Mouse (Mus musculus): ENCODE results near the gene Lrrc4. TPM values are rescaled to one million over a fixed set of nuclear protein-coding genes. Genes with fewer than 3 reads are reported as not detected.

The Lrrc4 gene
- polyA plus RNA-seq, 1 experiment from 2014 or later: 1.9 TPM

- ATAC-seq (replicated peaks; ENCODE audit: low FRiP score): peak; percentile 78
- Histone ChIP-seq H3K36me3 (0 out of 2 replicates have a peak, but pooled peaks cover 6% of the 10 kb centered on the region), H3K4me1 (peaks cover 30% of the 10 kb centered on the region), H3K27ac (peak overlapping the region; percentile 11; the same call in 1 of the 2 replicates), H3K4me3 (replicated peaks) (peak overlapping the region; percentile 65), H3K27me3 (peaks cover 23% of the 10 kb centered on the region), H3K9me3 (replicated peaks) (no peaks in the 10 kb centered on the region), H3K9ac (peak overlapping the region; percentile 74), H3K4me2 (peak overlapping the region; percentile 90)
- WGBS: 1% methylated on average over 34 of the region's 43 CpGs
These were observed 1.9 kb upstream of the Lrrc4 start for GRCm38 (mm10) chr6:28833380-28833822.

GRCm38 (mm10) chr6:28832751-28833291, 1.3 kb upstream of the Lrrc4 start:
- no peaks in the 10 kb centered on the region for H3K9me3 ChIP-seq (replicated peaks)
- no peak overlapping the region for H3K27ac ChIP-seq
- 0% methylated on average over 58 of the region's 58 CpGs for WGBS
- peak overlapping the region; percentile 65 for H3K4me3 ChIP-seq (replicated peaks)
- peak overlapping the region; percentile 90 for H3K4me2 ChIP-seq
- H3K4me1 ChIP-seq: peaks cover 34% of the 10 kb centered on the region
- ATAC-seq (replicated peaks; ENCODE audit: low FRiP score): peak; percentile 64
- 0 out of 2 replicates have a peak, but pooled peaks cover 6% of the 10 kb centered on the region for H3K36me3 ChIP-seq
- H3K27me3 ChIP-seq: peaks cover 23% of the 10 kb centered on the region
- peak overlapping the region; percentile 74 for H3K9ac ChIP-seq

- WGBS: under 1% methylated on average over 81 of the region's 82 CpGs
- peak; percentile 50 for ATAC-seq (replicated peaks; ENCODE audit: low FRiP score)
- peak overlapping the region; percentile 65 for H3K4me3 ChIP-seq (replicated peaks)
- no peaks in the 10 kb centered on the region for H3K9me3 ChIP-seq (replicated peaks)
- peaks cover 41% of the 10 kb centered on the region for H3K4me1 ChIP-seq
- H3K4me2 ChIP-seq: peak overlapping the region; percentile 90
- H3K36me3 ChIP-seq: 0 out of 2 replicates have a peak, but pooled peaks cover 6% of the 10 kb centered on the region
- no peak overlapping the region; the same call in 1 of the 2 replicates for H3K27ac ChIP-seq
- peak overlapping the region; percentile 74 for H3K9ac ChIP-seq
- peaks cover 23% of the 10 kb centered on the region for H3K27me3 ChIP-seq
These were observed 555 bp upstream of the Lrrc4 start for GRCm38 (mm10) chr6:28831854-28832750.

- H3K36me3 ChIP-seq: 0 out of 2 replicates have a peak, but pooled peaks cover 6% of the 10 kb centered on the region
- no peak overlapping the region for H3K4me3 ChIP-seq (replicated peaks)
- H3K4me2 ChIP-seq: peak overlapping the region; percentile 90; the same call in 1 of the 2 replicates
- H3K9me3 ChIP-seq (replicated peaks): no peaks in the 10 kb centered on the region
- WGBS: 89% methylated on average over 12 of the region's 12 CpGs
- peaks cover 23% of the 10 kb centered on the region for H3K27me3 ChIP-seq
- no peak overlapping the region for H3K9ac ChIP-seq
- peaks cover 48% of the 10 kb centered on the region for H3K4me1 ChIP-seq
- no peak for ATAC-seq (replicated peaks; ENCODE audit: low FRiP score)
- H3K27ac ChIP-seq: no peak overlapping the region
These were observed 1.2 kb downstream of the Lrrc4 start for GRCm38 (mm10) chr6:28830306-28830705.

- 27% methylated on average over 6 of the region's 6 CpGs for WGBS
- ATAC-seq (replicated peaks; ENCODE audit: low FRiP score): no peak
- H3K4me2 ChIP-seq: peak overlapping the region; percentile 19; the same call in 1 of the 2 replicates
- peaks cover 16% of the 10 kb centered on the region for H3K27me3 ChIP-seq
- no peaks in the 10 kb centered on the region for H3K9me3 ChIP-seq (replicated peaks)
- peaks cover 42% of the 10 kb centered on the region for H3K4me1 ChIP-seq
- H3K9ac ChIP-seq: no peak overlapping the region
- H3K27ac ChIP-seq: no peak overlapping the region
- H3K4me3 ChIP-seq (replicated peaks): no peak overlapping the region
- H3K36me3 ChIP-seq: 0 out of 2 replicates have a peak, but pooled peaks cover 6% of the 10 kb centered on the region
These were observed 3.0 kb downstream of the Lrrc4 start for GRCm38 (mm10) chr6:28828593-28828992.

GRCm38 (mm10) chr6:28827565-28827964, 4.0 kb downstream of the Lrrc4 start:
- Histone ChIP-seq H3K4me1 (peaks cover 36% of the 10 kb centered on the region), H3K36me3 (0 out of 2 replicates have a peak, but pooled peaks cover 6% of the 10 kb centered on the region), H3K9me3 (replicated peaks) (no peaks in the 10 kb centered on the region), H3K27me3 (peaks cover 16% of the 10 kb centered on the region), H3K4me3 (replicated peaks) (no peak overlapping the region), H3K9ac (no peak overlapping the region), H3K27ac (no peak overlapping the region), H3K4me2 (0 out of 2 replicates have a peak overlapping the region, but pooled peaks have one; percentile 4)
- 37% methylated on average over 3 of the region's 3 CpGs for WGBS
- no peak for ATAC-seq (replicated peaks; ENCODE audit: low FRiP score)

GRCm38 (mm10) chr6:28826689-28827389, 4.7 kb downstream of the Lrrc4 start:
- Histone ChIP-seq H3K4me2 (no peak overlapping the region), H3K27ac (no peak overlapping the region)
- no peak for ATAC-seq (replicated peaks; ENCODE audit: low FRiP score)

GRCm38 (mm10) chr6:28825894-28826293, 5.7 kb downstream of the Lrrc4 start:
- Histone ChIP-seq H3K27me3 (peaks cover 12% of the 10 kb centered on the region), H3K4me1 (peaks cover 22% of the 10 kb centered on the region), H3K4me2 (no peak overlapping the region), H3K27ac (no peak overlapping the region), H3K9me3 (replicated peaks) (no peaks in the 10 kb centered on the region), H3K9ac (no peak overlapping the region), H3K4me3 (replicated peaks) (no peak overlapping the region), H3K36me3 (0 out of 2 replicates have a peak, but pooled peaks cover 6% of the 10 kb centered on the region)
- ATAC-seq (replicated peaks; ENCODE audit: low FRiP score): no peak
- 69% methylated on average over 3 of the region's 3 CpGs for WGBS

More at GRCm38 (mm10) chr6:28826689-28827389, 4.7 kb downstream of the Lrrc4 start:
- 67% methylated on average over 9 of the region's 9 CpGs for WGBS
- H3K4me3 ChIP-seq (replicated peaks): no peak overlapping the region
- 0 out of 2 replicates have a peak, but pooled peaks cover 6% of the 10 kb centered on the region for H3K36me3 ChIP-seq
- peaks cover 31% of the 10 kb centered on the region for H3K4me1 ChIP-seq
- peaks cover 16% of the 10 kb centered on the region for H3K27me3 ChIP-seq
- H3K9me3 ChIP-seq (replicated peaks): no peaks in the 10 kb centered on the region
- no peak overlapping the region for H3K9ac ChIP-seq

GRCm38 (mm10) chr6:28823802-28824201, 7.7 kb downstream of the Lrrc4 start:
- WGBS: 93% methylated on average over 5 of the region's 5 CpGs

GRCm38 (mm10) chr6:28823375-28823774, 8.2 kb downstream of the Lrrc4 start:
- H3K4me2 ChIP-seq: no peak overlapping the region
- H3K27ac ChIP-seq: no peak overlapping the region
- no peak overlapping the region for H3K9ac ChIP-seq

More at GRCm38 (mm10) chr6:28823802-28824201, 7.7 kb downstream of the Lrrc4 start:
- ATAC-seq (replicated peaks; ENCODE audit: low FRiP score): no peak
- Histone ChIP-seq H3K4me1 (peaks cover 21% of the 10 kb centered on the region), H3K9me3 (replicated peaks) (no peaks in the 10 kb centered on the region), H3K9ac (no peak overlapping the region), H3K4me2 (no peak overlapping the region), H3K27ac (no peak overlapping the region), H3K36me3 (0 out of 2 replicates have a peak, but pooled peaks cover 3% of the 10 kb centered on the region), H3K4me3 (replicated peaks) (no peak overlapping the region), H3K27me3 (no peaks in the 10 kb centered on the region)

GRCm38 (mm10) chr6:28822296-28822695, 9.3 kb downstream of the Lrrc4 start:
- 81% methylated on average over 3 of the region's 3 CpGs for WGBS
- Histone ChIP-seq H3K4me2 (no peak overlapping the region), H3K9ac (no peak overlapping the region), H3K4me3 (replicated peaks) (no peak overlapping the region), H3K4me1 (peaks cover 9% of the 10 kb centered on the region), H3K27me3 (no peaks in the 10 kb centered on the region), H3K27ac (no peak overlapping the region), H3K36me3 (peaks cover 3% of the 10 kb centered on the region; the same call in 1 of the 2 replicates), H3K9me3 (replicated peaks) (no peaks in the 10 kb centered on the region)
- ATAC-seq (replicated peaks; ENCODE audit: low FRiP score): no peak

More at GRCm38 (mm10) chr6:28823375-28823774, 8.2 kb downstream of the Lrrc4 start:
- Histone ChIP-seq H3K4me3 (replicated peaks) (no peak overlapping the region), H3K4me1 (peaks cover 17% of the 10 kb centered on the region), H3K36me3 (0 out of 2 replicates have a peak, but pooled peaks cover 3% of the 10 kb centered on the region), H3K9me3 (replicated peaks) (no peaks in the 10 kb centered on the region), H3K27me3 (no peaks in the 10 kb centered on the region)
- ATAC-seq (replicated peaks; ENCODE audit: low FRiP score): no peak
- 89% methylated on average over 3 of the region's 3 CpGs for WGBS

Measured in kidney, embryonic 15.5 days (tissue).